Mouse (Mus musculus): ENCODE results near the gene Dpf1. TPM values are rescaled to one million over a fixed set of nuclear protein-coding genes. Genes with fewer than 3 reads are reported as not detected.
A peak's percentile ranks its signal among the peaks of the same experiment; 100 is the strongest.

Gene Dpf1
- total and polyA plus RNA-seq, 2 experiments from 2014 or later: 0.61 TPM; not detected in 1

DNA sequence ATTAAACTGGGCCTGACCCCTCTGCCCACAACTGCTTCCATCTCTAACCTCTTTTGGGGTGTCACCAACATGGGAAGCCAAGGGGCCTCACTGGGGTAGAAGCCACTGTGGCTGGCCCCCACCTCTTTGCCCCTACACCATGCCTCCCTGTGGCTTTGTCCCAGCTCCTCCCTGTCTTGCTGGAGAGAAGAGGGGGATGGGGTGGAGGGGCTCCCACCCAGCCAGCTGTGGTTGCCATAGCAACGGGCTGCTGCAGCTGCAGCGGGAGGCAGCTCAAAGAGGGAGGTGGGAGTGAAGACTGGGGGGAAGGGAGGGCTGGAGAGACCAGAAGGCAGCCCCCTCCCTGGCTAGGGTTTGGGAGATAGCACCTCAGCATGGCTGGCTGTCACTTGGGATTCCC lies 13.8 kb downstream of the Dpf1 start:
- no peaks in the 10 kb centered on the region for H3K36me3 ChIP-seq (replicated peaks; ENCODE audit: control insufficient read depth, insufficient read depth, low read length)
- peaks cover 22% of the 10 kb centered on the region for H3K4me1 ChIP-seq (ENCODE audit: control insufficient read depth, insufficient read depth)
- H3K27me3 ChIP-seq (ENCODE audit: control insufficient read depth, insufficient read depth, low read length): peaks cover 50% of the 10 kb centered on the region
- peak overlapping the region; percentile 13; the same call in 1 of the 2 replicates for H3K4me2 ChIP-seq (ENCODE audit: low read depth, low read length)
- WGBS: 3% methylated on average over 2 of the region's 2 CpGs
- H3K9me3 ChIP-seq (replicated peaks; ENCODE audit: control insufficient read depth, low read length): no peaks in the 10 kb centered on the region
- TF ChIP-seq EP300 (IDR thresholded peaks at IDR 0.05; ENCODE audit: low read depth) (no peak), CTCF (IDR thresholded peaks at IDR 0.05; ENCODE audit: low read depth) (no peak)
- no peak overlapping the region for H3K4me3 ChIP-seq (ENCODE audit: low read depth, low read length)
- 0 out of 2 replicates have a peak, but pooled peaks have one; percentile 18 for ATAC-seq (ENCODE audit: insufficient read depth, low read depth)
- DNase-seq (ENCODE audit: low spot score): no peak
- H3K27ac ChIP-seq (ENCODE audit: low read depth): 0 out of 2 replicates have a peak overlapping the region, but pooled peaks have one; percentile 9
- no peak overlapping the region for H3K9ac ChIP-seq (replicated peaks; ENCODE audit: low read depth, low read length)

DNA sequence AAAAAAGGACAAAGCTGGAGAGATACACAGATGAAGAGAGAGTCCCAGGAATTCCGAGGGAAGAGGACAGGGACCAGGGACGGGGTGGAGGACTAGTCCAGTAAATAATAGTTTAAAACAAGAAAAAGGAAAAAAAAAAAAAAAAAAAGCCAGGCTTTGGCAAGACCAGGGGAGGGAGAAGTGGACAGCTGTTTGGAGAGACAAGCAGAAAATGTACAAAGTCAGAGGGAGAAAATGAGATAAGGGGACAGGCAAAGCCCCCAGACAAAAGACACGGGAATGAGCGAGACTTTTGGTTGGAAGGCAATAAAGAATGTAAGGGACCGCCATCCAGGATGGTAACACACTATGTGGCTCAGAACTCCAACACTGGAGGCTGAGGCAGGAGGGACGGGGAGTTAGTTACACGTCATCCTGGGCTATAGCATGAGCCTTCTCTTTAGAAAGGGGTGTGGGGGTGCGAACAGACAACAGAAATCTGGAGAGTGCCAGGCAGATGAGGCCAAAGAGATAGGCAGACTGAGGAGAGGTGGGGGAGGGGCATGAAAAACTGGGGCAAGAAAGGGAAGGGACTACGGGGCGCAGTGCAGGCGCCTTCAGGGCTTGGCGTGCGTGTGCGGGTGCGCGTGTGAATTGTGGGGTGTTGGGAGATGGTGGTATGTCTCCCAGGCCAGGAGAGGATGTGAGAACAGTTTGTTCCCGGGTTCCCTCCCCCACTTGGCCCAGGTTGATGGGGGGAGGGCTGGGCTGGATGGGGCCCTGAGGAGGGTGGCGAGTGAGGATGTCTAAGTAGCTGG lies 14.6 kb downstream of the Dpf1 start:
- H3K9me3 ChIP-seq (replicated peaks; ENCODE audit: control insufficient read depth, low read length): no peaks in the 10 kb centered on the region
- no peaks in the 10 kb centered on the region for H3K36me3 ChIP-seq (replicated peaks; ENCODE audit: control insufficient read depth, insufficient read depth, low read length)
- 0 out of 2 replicates have a peak overlapping the region, but pooled peaks have one; percentile 25 for H3K27ac ChIP-seq (ENCODE audit: low read depth)
- H3K27me3 ChIP-seq (ENCODE audit: control insufficient read depth, insufficient read depth, low read length): peaks cover 45% of the 10 kb centered on the region
- ATAC-seq (ENCODE audit: insufficient read depth, low read depth) (peak; percentile 36; the same call in 1 of the 2 replicates), DNase-seq (ENCODE audit: low spot score) (peak; percentile 21)
- WGBS: 4% methylated on average over 18 of the region's 18 CpGs
- peak overlapping the region; percentile 39 for H3K4me2 ChIP-seq (ENCODE audit: low read depth, low read length)
- 0 out of 2 replicates have a peak overlapping the region, but pooled peaks have one; percentile 16 for H3K9ac ChIP-seq (replicated peaks; ENCODE audit: low read depth, low read length)
- no peak for TF ChIP-seq CTCF (IDR thresholded peaks at IDR 0.05; ENCODE audit: low read depth)
- no peak for TF ChIP-seq EP300 (IDR thresholded peaks at IDR 0.05; ENCODE audit: low read depth)
- H3K4me3 ChIP-seq (ENCODE audit: low read depth, low read length): peak overlapping the region; percentile 10; the same call in 1 of the 2 replicates
- H3K4me1 ChIP-seq (ENCODE audit: control insufficient read depth, insufficient read depth): peaks cover 22% of the 10 kb centered on the region

DNA sequence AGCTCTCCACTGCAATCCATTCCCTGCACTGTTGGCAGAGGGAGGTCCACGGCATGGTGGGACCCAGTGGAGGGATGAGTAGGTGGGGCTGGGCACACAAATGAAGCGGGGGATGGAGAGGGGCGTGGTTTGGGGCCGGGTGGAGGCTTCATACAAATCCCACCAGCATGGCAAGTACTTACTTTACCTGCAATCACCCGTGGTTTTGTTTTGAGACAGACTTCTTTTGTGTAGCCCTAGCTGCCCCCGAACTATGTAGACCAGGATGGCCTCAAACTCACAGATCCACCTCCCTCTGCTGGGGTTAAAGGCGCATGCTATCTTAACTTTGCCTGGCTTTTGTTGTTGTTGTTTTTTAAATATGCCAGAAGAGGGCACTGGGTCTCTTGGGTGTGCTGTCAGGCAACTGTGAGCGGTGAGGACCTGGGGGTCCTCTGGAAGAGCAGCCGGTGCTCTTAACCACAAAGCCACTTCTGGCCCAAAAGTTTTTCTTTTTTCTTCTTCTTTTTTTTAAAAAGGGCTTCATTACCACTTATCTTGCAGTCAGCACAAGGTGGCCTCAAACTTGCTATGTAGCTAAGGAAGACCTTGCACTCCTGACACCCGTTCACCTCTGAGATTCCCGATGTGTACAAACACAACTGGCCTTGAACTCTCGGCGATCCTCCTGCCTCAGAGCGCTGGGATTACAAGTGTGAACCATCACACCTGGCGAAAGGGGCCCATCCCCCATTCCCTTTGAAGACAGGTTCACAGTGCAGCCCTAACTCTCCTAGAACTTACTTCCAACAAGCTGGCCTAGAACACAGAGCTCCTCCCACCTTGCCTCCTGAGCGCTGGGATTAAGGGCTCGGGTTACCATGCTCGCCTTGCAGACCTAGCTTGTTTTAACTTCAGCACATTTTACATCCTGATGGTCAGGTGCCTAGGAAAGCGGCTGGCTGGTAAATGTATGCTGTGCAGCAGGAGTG lies 15.9 kb downstream of the Dpf1 start:
- DNase-seq (ENCODE audit: low spot score) (no peak), ATAC-seq (ENCODE audit: insufficient read depth, low read depth) (no peak)
- Histone ChIP-seq H3K27ac (ENCODE audit: low read depth) (no peak overlapping the region), H3K36me3 (replicated peaks; ENCODE audit: control insufficient read depth, insufficient read depth, low read length) (no peaks in the 10 kb centered on the region), H3K4me2 (ENCODE audit: low read depth, low read length) (no peak overlapping the region), H3K27me3 (ENCODE audit: control insufficient read depth, insufficient read depth, low read length) (peaks cover 45% of the 10 kb centered on the region), H3K4me1 (ENCODE audit: control insufficient read depth, insufficient read depth) (peaks cover 22% of the 10 kb centered on the region), H3K9ac (replicated peaks; ENCODE audit: low read depth, low read length) (no peak overlapping the region), H3K4me3 (ENCODE audit: low read depth, low read length) (no peak overlapping the region), H3K9me3 (replicated peaks; ENCODE audit: control insufficient read depth, low read length) (no peaks in the 10 kb centered on the region)
- TF ChIP-seq CTCF (IDR thresholded peaks at IDR 0.05; ENCODE audit: low read depth) (peak; percentile 17; the same call in 1 of the 2 replicates), EP300 (IDR thresholded peaks at IDR 0.05; ENCODE audit: low read depth) (no peak)
- 17% methylated on average over 19 of the region's 19 CpGs for WGBS

DNA sequence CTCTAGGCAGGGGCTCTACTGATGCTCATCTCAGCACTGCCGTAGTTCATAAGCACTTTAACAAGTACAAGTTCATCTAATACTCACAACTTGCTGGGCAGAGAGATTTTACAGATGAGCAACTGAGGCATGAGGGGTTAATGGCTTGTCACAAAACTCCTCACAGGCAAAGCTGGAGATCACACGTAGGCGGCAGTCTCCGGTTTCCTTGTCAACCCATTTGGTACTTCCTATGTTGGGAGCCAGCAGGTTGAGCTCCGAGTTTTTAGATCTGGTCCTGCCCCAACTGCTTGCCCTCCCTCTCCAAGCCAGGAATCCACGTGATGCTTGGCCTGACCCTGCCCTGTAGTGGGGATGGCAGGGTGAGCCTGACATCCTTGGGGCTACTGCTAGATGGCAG lies 23.3 kb downstream of the Dpf1 start:
- 72% methylated on average over 6 of the region's 6 CpGs for WGBS
- H3K9ac ChIP-seq (replicated peaks; ENCODE audit: low read depth, low read length): no peak overlapping the region
- H3K4me3 ChIP-seq (ENCODE audit: low read depth, low read length): no peak overlapping the region
- no peak overlapping the region for H3K27ac ChIP-seq (ENCODE audit: low read depth)
- H3K4me2 ChIP-seq (ENCODE audit: low read depth, low read length): no peak overlapping the region
- H3K9me3 ChIP-seq (replicated peaks; ENCODE audit: control insufficient read depth, low read length): no peaks in the 10 kb centered on the region
- H3K27me3 ChIP-seq (ENCODE audit: control insufficient read depth, insufficient read depth, low read length): no peaks in the 10 kb centered on the region
- no peak for ATAC-seq (ENCODE audit: insufficient read depth, low read depth)
- peaks cover 16% of the 10 kb centered on the region; the same call in 1 of the 2 replicates for H3K36me3 ChIP-seq (replicated peaks; ENCODE audit: control insufficient read depth, insufficient read depth, low read length)
- TF ChIP-seq CTCF (IDR thresholded peaks at IDR 0.05; ENCODE audit: low read depth): no peak
- no peak for TF ChIP-seq EP300 (IDR thresholded peaks at IDR 0.05; ENCODE audit: low read depth)
- no peaks in the 10 kb centered on the region for H3K4me1 ChIP-seq (ENCODE audit: control insufficient read depth, insufficient read depth)
- DNase-seq (ENCODE audit: low spot score): no peak

DNA sequence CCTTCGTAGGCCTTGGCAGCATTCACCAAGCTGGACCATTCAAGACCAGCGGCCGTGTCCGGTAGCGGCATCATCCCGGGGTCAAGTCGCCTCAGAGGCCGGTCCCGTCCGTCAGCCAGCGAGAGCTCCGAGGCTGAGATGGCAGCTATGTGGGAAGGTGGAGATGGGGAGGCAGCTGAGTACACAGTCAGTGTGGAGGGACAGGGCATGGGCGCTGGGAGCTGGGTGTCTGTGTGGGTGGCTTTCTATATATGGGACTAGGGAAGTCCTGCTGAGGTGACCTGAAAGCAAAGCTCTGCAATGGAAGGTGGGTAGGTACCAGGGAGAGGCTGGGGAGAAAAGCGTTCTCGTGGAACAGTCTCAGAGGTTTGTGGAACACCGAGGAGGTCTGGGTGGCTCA lies 25.2 kb downstream of the Dpf1 start:
- WGBS: 90% methylated on average over 16 of the region's 16 CpGs
- Histone ChIP-seq H3K9me3 (replicated peaks; ENCODE audit: control insufficient read depth, low read length) (no peaks in the 10 kb centered on the region), H3K36me3 (replicated peaks; ENCODE audit: control insufficient read depth, insufficient read depth, low read length) (peaks cover 16% of the 10 kb centered on the region; the same call in 1 of the 2 replicates), H3K9ac (replicated peaks; ENCODE audit: low read depth, low read length) (no peak overlapping the region), H3K27me3 (ENCODE audit: control insufficient read depth, insufficient read depth, low read length) (no peaks in the 10 kb centered on the region), H3K4me2 (ENCODE audit: low read depth, low read length) (no peak overlapping the region), H3K27ac (ENCODE audit: low read depth) (no peak overlapping the region), H3K4me3 (ENCODE audit: low read depth, low read length) (no peak overlapping the region), H3K4me1 (ENCODE audit: control insufficient read depth, insufficient read depth) (no peaks in the 10 kb centered on the region)
- DNase-seq (ENCODE audit: low spot score) (no peak), ATAC-seq (ENCODE audit: insufficient read depth, low read depth) (no peak)
- no peak for TF ChIP-seq CTCF (IDR thresholded peaks at IDR 0.05; ENCODE audit: low read depth)
- TF ChIP-seq EP300 (IDR thresholded peaks at IDR 0.05; ENCODE audit: low read depth): no peak

Data from heart, postnatal 0 days (tissue).